Mouse (Mus musculus) urinary bladder, adult 2 months (tissue): ENCODE results near the gene Ccl24. TPM values are rescaled to one million over a fixed set of nuclear protein-coding genes. Genes with fewer than 3 reads are reported as not detected.
A peak's percentile ranks its signal among the peaks of the same experiment; 100 is the strongest.

ENCODE experiments used
- DNase-seq: peaks from one replicate; pipeline ENCODE4 v3.0.0; 2022; ENCODE audit warnings: low spot score
- polyA plus RNA-seq: library from polyadenylated mRNA; depleted of rRNA; stranded (reverse); fragments of >200 nt; gene quantifications from 2 replicates; pipeline ENCODE4 v1.2.3, GENCODE M21; 2012; rRNA removed

Gene Ccl24
- polyA plus RNA-seq, 1 experiment, result 16.2 TPM

DNA sequence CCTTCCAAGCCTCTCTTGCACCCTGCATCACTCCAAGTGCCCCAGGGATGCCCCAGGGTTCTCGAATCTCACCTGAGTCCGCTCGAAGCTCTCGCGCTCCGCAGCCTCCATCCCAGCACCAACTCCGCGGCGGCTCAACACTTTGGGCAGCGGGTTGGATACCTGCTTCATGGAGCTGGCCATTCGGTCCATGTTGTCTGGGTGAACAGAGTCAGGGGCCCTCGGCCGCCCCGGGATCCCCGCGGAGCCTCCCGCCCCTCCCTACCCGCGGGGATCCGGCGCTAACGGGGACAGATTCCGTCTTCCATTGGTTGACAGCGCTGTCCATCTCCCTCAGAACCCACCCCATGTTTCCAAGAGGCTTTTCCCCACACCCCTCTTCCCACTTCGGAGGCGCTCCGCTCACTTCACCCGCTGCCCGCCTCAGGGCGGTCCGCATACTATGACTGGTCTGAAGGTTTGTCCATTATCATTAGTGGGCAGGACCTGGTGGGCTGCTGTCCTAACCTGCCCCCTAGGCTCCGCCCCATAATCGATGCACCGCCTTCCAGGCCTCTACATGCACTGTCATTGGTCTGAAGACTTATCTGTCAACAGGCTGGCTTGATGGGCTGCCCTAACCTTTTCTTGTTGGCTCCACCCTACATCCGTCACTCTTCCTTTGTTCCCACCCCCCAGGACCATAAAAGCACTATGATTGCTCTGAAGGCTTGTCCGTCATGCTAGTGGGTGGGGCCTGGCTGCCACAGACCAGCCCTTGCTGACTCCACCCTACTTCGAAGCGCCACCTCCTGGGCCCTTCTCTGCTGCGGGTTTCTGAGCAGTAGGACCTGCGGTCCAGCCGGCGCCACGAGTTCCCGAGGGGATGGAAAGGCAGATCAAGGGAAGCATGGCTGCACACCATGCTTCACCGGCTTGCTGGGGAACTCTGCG, 27.7 kb downstream of the Ccl24 start, which contains the start of gene Hip1:
TSS of gene Hip1 (minus strand) at position 256 of the 933 bp plus-strand sequence.
- peak; percentile 87 for DNase-seq

DNA sequence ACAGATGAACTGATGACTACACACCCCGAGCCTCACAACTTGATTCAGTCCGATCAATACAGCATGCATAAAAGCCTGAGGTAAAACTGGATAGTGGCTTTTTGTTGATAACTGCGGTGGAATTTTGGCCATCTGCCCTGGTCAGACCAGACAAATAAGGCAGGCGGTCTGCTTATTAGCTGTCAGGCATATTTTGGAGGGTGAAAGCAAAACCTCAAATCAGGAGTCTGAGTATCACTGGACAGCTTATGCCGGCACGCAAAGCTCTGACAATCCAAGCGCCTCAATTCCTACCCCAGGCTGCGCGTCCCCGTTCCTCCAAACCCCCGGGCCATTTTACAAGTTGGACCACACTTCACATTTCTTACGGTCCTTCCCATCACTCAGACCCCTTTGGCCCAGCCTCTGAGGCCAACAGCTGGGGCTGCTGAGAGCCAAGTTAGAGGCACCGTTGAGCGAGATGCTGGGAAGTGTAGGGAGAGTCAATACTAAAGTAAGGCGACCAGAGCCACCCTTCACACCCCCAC, 28.8 kb downstream of the Ccl24 start:
- DNase-seq, result no peak

GRCm38 (mm10) chr5:135537794-135538214, 35.0 kb downstream of the Ccl24 start:
- DNase-seq, result no peak

DNA sequence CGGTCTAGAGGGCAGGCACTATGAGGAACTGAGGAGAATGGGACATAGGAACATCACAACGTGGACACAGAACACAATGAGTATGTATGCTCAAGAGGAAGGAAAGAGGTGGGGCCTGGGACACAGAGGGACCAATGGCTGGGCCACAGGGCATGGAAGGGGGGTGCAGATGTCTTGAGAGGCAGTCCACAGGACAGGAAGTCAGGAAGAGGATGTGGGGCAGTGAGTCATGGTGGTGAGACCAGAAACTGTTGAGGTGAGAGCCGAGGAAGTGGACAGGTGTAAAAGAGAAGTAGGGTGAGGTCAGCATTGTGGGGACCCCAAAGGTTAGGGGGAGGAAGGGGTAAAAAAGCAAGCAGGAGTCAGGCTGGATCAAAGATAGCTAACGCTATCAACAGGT, 35.5 kb downstream of the Ccl24 start:
- no peak for DNase-seq

DNA sequence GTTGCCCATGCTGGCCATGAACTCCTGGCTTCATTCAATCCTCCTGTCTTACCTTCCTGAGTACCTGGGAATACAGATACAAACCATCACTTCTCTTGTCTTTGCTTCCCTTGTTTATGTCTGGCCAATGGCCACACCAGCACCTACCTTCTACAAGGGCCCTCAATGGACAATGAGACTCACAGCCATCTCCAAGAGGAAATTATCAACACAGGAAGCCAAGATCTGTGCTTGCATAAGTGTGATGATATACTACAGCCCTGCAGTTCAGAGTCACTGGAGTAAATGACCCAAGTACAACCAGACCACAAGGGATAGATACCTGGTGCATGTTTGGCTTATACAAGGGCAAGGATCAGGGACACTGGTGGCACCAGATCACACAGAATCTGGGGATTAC, 37.0 kb downstream of the Ccl24 start:
- DNase-seq, result no peak

DNA sequence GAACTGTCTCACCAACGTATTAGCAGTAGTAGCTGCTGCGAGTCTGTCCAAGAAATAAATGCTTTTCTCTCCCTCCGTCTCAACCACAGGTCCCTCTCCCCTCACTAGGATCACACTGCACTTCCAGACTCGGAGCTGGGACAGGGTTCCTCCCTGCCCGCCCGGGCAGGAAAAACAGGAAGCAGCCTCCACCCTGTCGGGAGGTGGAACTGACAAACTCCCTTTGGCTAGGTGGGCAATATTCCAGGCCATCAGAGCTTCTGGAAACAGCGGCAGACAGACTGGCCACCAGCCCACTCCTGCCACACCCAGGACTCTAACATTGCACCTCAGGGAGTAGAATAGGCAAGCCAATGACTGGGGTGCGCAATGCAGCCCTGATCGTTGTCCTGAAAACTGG, 39.4 kb downstream of the Ccl24 start:
- DNase-seq, result no peak

DNA sequence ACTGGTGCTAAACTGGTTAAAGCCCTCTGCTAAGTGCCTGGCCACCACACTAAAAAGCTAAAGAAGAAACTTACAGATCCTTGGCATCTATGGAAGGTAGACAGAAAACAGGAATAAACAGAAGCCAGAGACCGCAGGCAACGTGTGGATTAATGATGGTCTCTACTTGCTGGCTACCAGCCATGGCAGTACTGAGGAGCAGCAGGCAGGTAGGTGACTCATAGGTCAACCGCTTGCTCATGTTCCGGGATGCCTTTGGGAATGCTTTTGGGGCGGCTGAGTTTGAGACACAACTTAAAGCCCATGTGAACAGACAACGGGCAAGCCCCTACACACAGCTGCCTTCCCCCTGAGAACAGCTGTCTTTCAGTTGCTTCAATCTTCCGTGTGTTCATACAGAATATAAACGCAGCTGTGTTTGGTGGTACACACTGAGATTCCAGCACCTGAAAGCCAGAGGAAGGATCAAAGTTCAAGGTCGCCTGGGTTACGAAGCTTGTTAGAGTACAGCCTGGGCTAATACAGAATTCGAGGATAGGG, 41.5 kb downstream of the Ccl24 start:
- no peak for DNase-seq

GRCm38 (mm10) chr5:135529964-135530363, 42.9 kb downstream of the Ccl24 start:
- DNase-seq, result no peak

- no peak for DNase-seq
These were observed 43.5 kb downstream of the Ccl24 start for GRCm38 (mm10) chr5:135529310-135529709.

GRCm38 (mm10) chr5:135527986-135528385, 44.9 kb downstream of the Ccl24 start:
- DNase-seq, result no peak

DNA sequence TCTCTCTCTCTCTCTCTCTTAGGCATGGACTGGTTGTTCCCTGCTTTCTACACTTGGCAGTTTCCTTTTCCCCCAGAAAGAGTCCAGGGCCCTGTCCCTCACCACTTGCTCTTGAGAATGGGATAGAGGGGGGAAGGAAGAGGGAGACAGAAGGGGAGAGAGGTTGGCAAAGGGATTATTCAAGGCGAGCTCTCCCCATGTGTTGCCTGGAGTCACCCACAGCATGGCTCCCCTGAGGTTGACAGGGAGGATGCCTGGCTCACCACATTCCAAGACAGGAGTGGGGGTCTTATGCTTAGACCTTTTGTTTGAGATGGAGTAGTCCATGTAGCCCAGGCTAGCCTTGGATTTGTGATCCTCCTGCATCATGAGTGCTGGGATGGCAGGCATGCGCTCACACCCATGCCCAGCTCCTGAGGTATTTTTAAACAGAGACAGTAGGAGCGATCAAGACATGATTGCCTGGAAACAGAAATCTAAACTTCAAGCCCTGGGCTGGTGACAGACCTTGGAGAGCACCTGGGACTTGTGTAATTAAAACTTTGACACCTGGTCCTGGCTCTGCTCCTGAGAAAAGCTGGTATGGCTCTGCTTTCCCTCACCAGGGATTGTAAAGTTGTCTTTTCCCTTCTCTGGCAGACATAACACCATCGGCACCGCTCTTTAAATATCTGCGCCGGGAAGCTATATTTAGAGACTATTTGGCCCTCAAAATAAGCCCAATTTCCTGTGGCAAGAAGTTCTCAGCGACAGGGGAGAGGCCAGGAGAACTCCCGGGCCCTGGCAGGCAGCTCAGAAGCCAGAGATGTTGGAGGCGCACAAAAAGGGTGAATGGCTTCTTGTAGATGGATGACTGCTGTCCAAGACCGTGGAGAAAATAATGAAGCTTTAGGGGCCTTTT, 47.9 kb downstream of the Ccl24 start:
- DNase-seq, result no peak

DNA sequence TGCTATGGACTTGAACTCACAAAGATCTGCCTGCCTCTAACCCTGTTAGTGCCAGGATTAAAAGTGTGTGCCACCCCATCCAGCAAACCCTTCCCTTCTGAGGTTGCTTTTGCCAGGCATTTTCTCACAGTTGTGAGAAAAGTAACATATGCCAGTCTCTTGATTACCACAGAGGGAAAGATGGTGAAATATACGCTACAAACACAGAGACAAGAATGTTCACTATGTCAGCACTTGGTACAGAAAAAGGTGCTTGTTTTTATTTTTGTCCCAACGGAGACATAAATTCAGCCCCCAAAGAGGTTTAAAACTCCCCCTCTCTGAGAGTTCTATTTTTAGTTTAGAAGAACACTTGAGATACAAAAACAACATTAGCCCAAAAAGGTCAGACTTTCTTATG, 48.8 kb downstream of the Ccl24 start:
- no peak for DNase-seq

DNA sequence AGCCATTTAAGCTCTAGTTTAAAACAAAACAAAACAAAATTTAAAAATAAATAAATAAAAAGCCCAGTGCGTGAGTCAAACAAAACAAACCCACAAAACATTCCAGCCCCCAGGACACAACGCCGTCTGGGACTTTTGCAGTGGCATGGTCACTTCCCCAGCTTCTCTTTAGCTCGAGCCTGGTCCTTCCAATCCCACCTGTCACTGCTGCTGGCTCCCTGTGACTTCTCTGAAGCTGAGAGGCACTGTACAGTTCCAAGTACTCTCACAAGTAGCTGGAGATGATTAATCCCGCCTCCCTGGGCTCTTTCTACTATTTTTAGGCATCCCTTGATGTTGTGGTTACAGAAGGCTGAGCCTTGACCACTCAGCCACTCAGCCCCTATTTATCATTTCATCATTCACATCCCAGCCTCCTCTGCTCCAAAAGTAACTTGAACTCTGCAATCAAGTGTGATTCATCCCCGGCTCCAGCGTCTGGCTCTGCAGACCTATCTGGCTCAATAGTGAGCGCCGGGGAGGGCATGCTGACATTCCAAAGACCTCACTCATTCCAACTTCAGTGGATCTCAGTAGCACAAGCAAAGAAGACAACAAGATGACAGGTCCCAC, 50.6 kb downstream of the Ccl24 start:
- DNase-seq, result no peak

Other genes starting within 250 kb of the Ccl24 start
- gene Fkbp6, start 223.0 kb downstream of the Ccl24 start, polyA plus RNA-seq, result not detected in 2 replicates
- not detected in 2 replicates for gene Trim50, start 219.8 kb downstream of the Ccl24 start, polyA plus RNA-seq
- gene Nsun5, start 203.1 kb downstream of the Ccl24 start, polyA plus RNA-seq, result 23.9 and 31.5 TPM in 2 replicates
- gene Pom121, start 178.5 kb downstream of the Ccl24 start, polyA plus RNA-seq, result 6.8 and 13.5 TPM in 2 replicates
- gene Hip1, start 27.9 kb downstream of the Ccl24 start, polyA plus RNA-seq, result 25.3 and 33.6 TPM in 2 replicates
- gene Ccl26, start 9.5 kb downstream of the Ccl24 start, polyA plus RNA-seq, result not detected in 2 replicates
- 27.6 and 33.2 TPM in 2 replicates for gene Rhbdd2, start 59.6 kb upstream of the Ccl24 start, polyA plus RNA-seq
- gene Por, start 97.0 kb upstream of the Ccl24 start, polyA plus RNA-seq, result 140 and 145 TPM in 2 replicates
- 21.0 and 21.7 TPM in 2 replicates for gene Tmem120a, start 171.4 kb upstream of the Ccl24 start, polyA plus RNA-seq
- 0.44 and 0.48 TPM in 2 replicates for gene Styxl1, start 205.3 kb upstream of the Ccl24 start, polyA plus RNA-seq
- gene Mdh2, start 205.4 kb upstream of the Ccl24 start, polyA plus RNA-seq, result 264 and 269 TPM in 2 replicates
- gene Srrm3, start 233.8 kb upstream of the Ccl24 start, polyA plus RNA-seq, result 0.07 and 0.12 TPM in 2 replicates